In genomic region chr6:72740596-72741421, GRCm38 (mm10) we compare ENCODE assay signal across 9 mouse cellular contexts. TPM values are rescaled to one million over a fixed set of nuclear protein-coding genes. Genes with fewer than 3 reads are reported as not detected.
A peak's percentile ranks its signal among the peaks of the same experiment; 100 is the strongest.
DNase-seq lines count a peak whose midpoint lies in the region; ATAC-seq and TF ChIP-seq lines count a peak whose summit lies in the region.
"Had no signal": no experiment of that assay in that cellular context is flagged by ENCODE, and none has a peak within 500 bp of the region (broad histone marks: within the 10 kb centered on the region; RNA-seq: fewer than 3 reads in every experiment).

No protein-coding gene starts in this region.

- peaks cover 27% of the 10 kb centered on the region for H3K4me1 ChIP-seq in forebrain, embryonic 15.5 days
- H3K4me1 ChIP-seq in hindbrain, embryonic 16.5 days (ENCODE audit: control insufficient read depth, insufficient read depth, low read depth, low read length): peaks cover 10% of the 10 kb centered on the region
- H3K4me1 ChIP-seq in lung, embryonic 14.5 days (ENCODE audit: insufficient read depth): peaks cover 34% of the 10 kb centered on the region

- TF ChIP-seq CTCF in lung, embryonic 14.5 days (IDR thresholded peaks at IDR 0.05; ENCODE audit: low read depth): peak; percentile 42
- no peak for TF ChIP-seq CTCF in left cerebral cortex, adult 2 months (IDR thresholded peaks at IDR 0.05)

- peak; percentile 41 for ATAC-seq in forebrain, embryonic 15.5 days (replicated peaks)
- ATAC-seq in hindbrain, embryonic 16.5 days: peak; percentile 66
- ATAC-seq in lung, embryonic 14.5 days (ENCODE audit: insufficient read depth): peak; percentile 62

- no peaks in the 10 kb centered on the region for H3K9me3 ChIP-seq in forebrain, embryonic 15.5 days
- H3K9me3 ChIP-seq in hindbrain, embryonic 16.5 days (ENCODE audit: control insufficient read depth, low read length): no peaks in the 10 kb centered on the region
- no peaks in the 10 kb centered on the region for H3K9me3 ChIP-seq in lung, embryonic 14.5 days (ENCODE audit: low read depth, low read length)

- H3K36me3 ChIP-seq in forebrain, embryonic 15.5 days: no peaks in the 10 kb centered on the region
- no peaks in the 10 kb centered on the region for H3K36me3 ChIP-seq in hindbrain, embryonic 16.5 days (ENCODE audit: control insufficient read depth, insufficient read depth, low read length)
- 0 out of 2 replicates have a peak, but pooled peaks cover 3% of the 10 kb centered on the region for H3K36me3 ChIP-seq in lung, embryonic 14.5 days (ENCODE audit: insufficient read depth)

- H3K4me2 ChIP-seq in forebrain, embryonic 15.5 days (replicated peaks): no peak overlapping the region
- H3K4me2 ChIP-seq in hindbrain, embryonic 16.5 days (ENCODE audit: low read length): peak overlapping the region; percentile 11
- H3K4me2 ChIP-seq in lung, embryonic 14.5 days: peak overlapping the region; percentile 51

- DNase-seq in ovary, postnatal 36 days (ENCODE audit: low spot score): peak; percentile 46
- no peak for DNase-seq in ovary, postnatal 10 days (ENCODE audit: low spot score)
- peak; percentile 89 for DNase-seq in lung, embryonic 14.5 days
- DNase-seq in yolk sac, embryonic 10.5 days (ENCODE audit: low spot score): peak; percentile 26
- no peak for DNase-seq in thymus, postnatal 36 days
- no peak for DNase-seq in left cerebral cortex, adult 2 months (ENCODE audit: extremely low spot score in 1 of 2, low spot score in 2 of 2)

- peak overlapping the region; percentile 50 for H3K27ac ChIP-seq in forebrain, embryonic 15.5 days (replicated peaks)
- H3K27ac ChIP-seq in hindbrain, embryonic 16.5 days (ENCODE audit: low read depth, low read length): peak overlapping the region; percentile 52
- H3K27ac ChIP-seq in lung, embryonic 14.5 days (ENCODE audit: low read depth): peak overlapping the region; percentile 92
- no peak overlapping the region for H3K27ac ChIP-seq in left cerebral cortex, adult 2 months
- H3K27ac ChIP-seq: macrophage had no signal

- 39% methylated on average over 20 of the region's 20 CpGs for WGBS in forebrain, embryonic 15.5 days
- 48% methylated on average over 20 of the region's 20 CpGs for WGBS in hindbrain, embryonic 16.5 days
- WGBS in lung, embryonic 14.5 days: 7% methylated on average over 20 of the region's 20 CpGs

- intact Hi-C loops in left cerebral cortex, adult 2 months (cut with DNase I): no loop called here

- no peak overlapping the region for H3K4me3 ChIP-seq in forebrain, embryonic 15.5 days
- no peak overlapping the region for H3K4me3 ChIP-seq in hindbrain, embryonic 16.5 days (ENCODE audit: low read length)
- no peak overlapping the region for H3K4me3 ChIP-seq in lung, embryonic 14.5 days (ENCODE audit: low read depth, low read length)
- H3K4me3 ChIP-seq in left cerebral cortex, adult 2 months: no peak overlapping the region

- H3K27me3 ChIP-seq in forebrain, embryonic 15.5 days: no peaks in the 10 kb centered on the region
- no peaks in the 10 kb centered on the region for H3K27me3 ChIP-seq in hindbrain, embryonic 16.5 days (replicated peaks; ENCODE audit: control insufficient read depth, insufficient read depth, low read length)
- H3K27me3 ChIP-seq in lung, embryonic 14.5 days (ENCODE audit: insufficient read depth, low read length): no peaks in the 10 kb centered on the region

- H3K9ac ChIP-seq in forebrain, embryonic 15.5 days (replicated peaks): no peak overlapping the region
- no peak overlapping the region for H3K9ac ChIP-seq in hindbrain, embryonic 16.5 days (ENCODE audit: low read depth, low read length)
- peak overlapping the region; percentile 17; the same call in 1 of the 2 replicates for H3K9ac ChIP-seq in lung, embryonic 14.5 days

RNA-seq across cellular contexts. Expression of gene Tcf7l1, which starts 48.2 kb away (rescaled TPM):
- 6.2 and 6.9 TPM in 2 replicates for polyA plus RNA-seq in forebrain, embryonic 15.5 days (2015; fragmentation: Nextera tagmentation; extraction: Ambion mirVana)
- polyA plus RNA-seq in hindbrain, embryonic 16.5 days (2015; fragmentation: Nextera tagmentation; extraction: Ambion mirVana): 6.3 and 8.1 TPM in 2 replicates
- 38.3 and 41.1 TPM in 2 replicates for polyA plus RNA-seq in lung, embryonic 14.5 days (2014; fragmentation: Nextera tagmentation; extraction: Ambion mirVana)
- 1 to 10 TPM; 2.9 to 3.8 TPM for total RNA-seq in left cerebral cortex, adult 2 months (2021)
- polyA plus RNA-seq: macrophage had no signal

Comparison
In these comparisons a context has a peak if more than half of its experiments do, and no peak if none do; other contexts are left out.
1. DNase-seq: peak in ovary, postnatal 36 days (single experiment), lung, embryonic 14.5 days (single experiment) and yolk sac, embryonic 10.5 days (single experiment); none in ovary, postnatal 10 days (single experiment), thymus, postnatal 36 days (0 of 2) and left cerebral cortex, adult 2 months (0 of 2).
2. Peak in every context shown above with its lines, with median percentiles within 50 percentile points of each other: ATAC-seq.